11 mouse cellular contexts compared by ENCODE assay signal in the genomic region with DNA sequence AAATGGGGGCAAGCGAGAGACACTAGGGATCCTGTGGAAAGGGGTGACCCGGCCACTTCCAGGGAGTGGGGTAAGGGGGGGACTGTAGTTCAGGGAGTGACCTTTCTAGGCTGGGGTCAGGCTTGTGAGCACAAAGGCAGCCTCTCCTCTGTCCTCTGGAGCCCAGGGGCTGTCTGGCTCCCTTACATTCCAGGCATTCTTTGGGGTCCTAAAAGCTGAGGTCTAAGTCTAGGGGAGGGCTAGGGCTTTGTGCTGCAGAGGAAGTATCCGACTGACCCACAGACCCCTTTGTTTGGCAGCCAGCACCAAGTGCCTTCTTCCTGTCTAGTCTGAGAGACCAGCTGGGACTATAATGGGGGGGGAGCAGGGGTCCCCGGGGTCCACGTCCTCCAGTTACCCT.
DNase-seq lines count a peak whose midpoint lies in the region; ATAC-seq lines count a peak whose summit lies in the region.
"Had no signal": no experiment of that assay in that cellular context is flagged by ENCODE, and none has a peak within 500 bp of the region (broad histone marks: within the 10 kb centered on the region; RNA-seq: fewer than 3 reads in every experiment).

No protein-coding gene starts in this region.

- H3K27ac ChIP-seq in heart, embryonic 15.5 days = peak overlapping the region; percentile 17; the same call in 1 of the 2 replicates
- H3K27ac ChIP-seq in neural tube, embryonic 15.5 days (replicated peaks) = no peak overlapping the region
- H3K27ac ChIP-seq: gastrocnemius, adult 2 months had no signal

- no peak overlapping the region for H3K4me3 ChIP-seq in heart, embryonic 15.5 days
- no peak overlapping the region for H3K4me3 ChIP-seq in neural tube, embryonic 15.5 days (replicated peaks)
- H3K4me3 ChIP-seq: gastrocnemius, adult 2 months had no signal

- DNase-seq in heart, adult 18-20 months = no peak
- peak; percentile 45 for DNase-seq in neural tube, embryonic 10.5 days (ENCODE audit: extremely low spot score, low spot score)
- DNase-seq in kidney, postnatal 14 days = peak; percentile 79
- peak; percentile 40 for DNase-seq in yolk sac, embryonic 10.5 days (ENCODE audit: low spot score)
- no peak for DNase-seq in adrenal gland, adult 18-20 months (ENCODE audit: low spot score in 2 of 2)
- no peak for DNase-seq in urinary bladder, postnatal 4 days (ENCODE audit: low spot score in 2 of 2)
- DNase-seq: cerebellum, postnatal 10 days; gastrocnemius, adult 2 months had no signal

- H3K4me2 ChIP-seq in heart, embryonic 15.5 days = no peak overlapping the region
- no peak overlapping the region for H3K4me2 ChIP-seq in neural tube, embryonic 15.5 days

- ATAC-seq in heart, embryonic 15.5 days (replicated peaks; ENCODE audit: insufficient number of reproducible peaks, insufficient read depth, low FRiP score, low read depth) = peak; percentile 74
- ATAC-seq in neural tube, embryonic 15.5 days (ENCODE audit: low FRiP score) = no peak

- H3K4me1 ChIP-seq in heart, embryonic 15.5 days (replicated peaks) = peaks cover 12% of the 10 kb centered on the region
- H3K4me1 ChIP-seq in neural tube, embryonic 15.5 days = no peaks in the 10 kb centered on the region

- H3K9ac ChIP-seq in heart, embryonic 15.5 days = no peak overlapping the region
- no peak overlapping the region for H3K9ac ChIP-seq in neural tube, embryonic 15.5 days (replicated peaks)

- 20% methylated on average over 5 of the region's 5 CpGs for WGBS in heart, embryonic 15.5 days
- WGBS in neural tube, embryonic 15.5 days = 8% methylated on average over 5 of the region's 5 CpGs

- no peaks in the 10 kb centered on the region for H3K9me3 ChIP-seq in heart, embryonic 15.5 days (replicated peaks)
- H3K9me3 ChIP-seq in neural tube, embryonic 15.5 days (replicated peaks) = no peaks in the 10 kb centered on the region

- H3K27me3 ChIP-seq in heart, embryonic 15.5 days = no peaks in the 10 kb centered on the region
- H3K27me3 ChIP-seq in neural tube, embryonic 15.5 days (replicated peaks) = no peaks in the 10 kb centered on the region
- H3K27me3 ChIP-seq: CH12.LX had no signal

- no peaks in the 10 kb centered on the region for H3K36me3 ChIP-seq in heart, embryonic 15.5 days
- no peaks in the 10 kb centered on the region for H3K36me3 ChIP-seq in neural tube, embryonic 15.5 days

Comparison
In these comparisons a context has a peak if more than half of its experiments do, and no peak if none do; other contexts are left out.
1. DNase-seq: peak in neural tube, embryonic 10.5 days (single experiment), kidney, postnatal 14 days (single experiment) and yolk sac, embryonic 10.5 days (single experiment); none in heart, adult 18-20 months (0 of 2), adrenal gland, adult 18-20 months (0 of 2) and urinary bladder, postnatal 4 days (0 of 2).